Mouse (Mus musculus) E14TG2a.4 (cell line): ENCODE results near the gene Gm10840.

Experiments used
- CTCF ChIP-seq: conservative IDR thresholded peaks from 2 replicates; pipeline ENCODE4 v1.5.1; 2014; ENCODE audit warnings: low read length
- NANOG ChIP-seq: IDR thresholded peaks from 2 replicates; pipeline ENCODE4 v1.6.1; 2014; ENCODE audit warnings: borderline replicate concordance, low read length, mixed read lengths
- POU5F1 ChIP-seq: IDR thresholded peaks from 2 replicates; pipeline ENCODE4 v1.6.1; 2014; ENCODE audit warnings: low read length, borderline replicate concordance

DNA sequence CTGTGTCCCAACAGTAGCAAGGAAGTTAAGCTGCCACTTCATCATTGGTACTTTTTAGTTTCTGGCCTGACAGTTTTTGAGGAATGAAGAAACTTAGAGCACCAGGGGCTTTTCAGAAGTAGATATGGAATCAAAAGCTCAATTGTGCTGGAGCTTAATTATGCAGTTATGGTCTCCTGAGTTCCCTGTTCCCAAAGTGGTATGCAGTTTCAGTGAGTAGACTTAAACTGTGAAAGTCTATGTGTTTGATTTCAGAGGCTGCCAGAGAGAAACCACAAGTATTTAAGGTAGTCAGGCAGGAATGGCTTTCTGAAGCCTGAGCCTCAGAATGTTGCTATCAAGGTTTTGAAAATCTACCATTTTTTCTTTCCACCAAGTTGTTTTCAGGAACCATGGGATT lies 49.0 kb upstream of the Gm10840 start:
- TF ChIP-seq CTCF = no peak
- TF ChIP-seq NANOG = no peak
- no peak for TF ChIP-seq POU5F1
